Mouse (Mus musculus): ENCODE data around the gene Gpr83.

Gene Gpr83

DNA sequence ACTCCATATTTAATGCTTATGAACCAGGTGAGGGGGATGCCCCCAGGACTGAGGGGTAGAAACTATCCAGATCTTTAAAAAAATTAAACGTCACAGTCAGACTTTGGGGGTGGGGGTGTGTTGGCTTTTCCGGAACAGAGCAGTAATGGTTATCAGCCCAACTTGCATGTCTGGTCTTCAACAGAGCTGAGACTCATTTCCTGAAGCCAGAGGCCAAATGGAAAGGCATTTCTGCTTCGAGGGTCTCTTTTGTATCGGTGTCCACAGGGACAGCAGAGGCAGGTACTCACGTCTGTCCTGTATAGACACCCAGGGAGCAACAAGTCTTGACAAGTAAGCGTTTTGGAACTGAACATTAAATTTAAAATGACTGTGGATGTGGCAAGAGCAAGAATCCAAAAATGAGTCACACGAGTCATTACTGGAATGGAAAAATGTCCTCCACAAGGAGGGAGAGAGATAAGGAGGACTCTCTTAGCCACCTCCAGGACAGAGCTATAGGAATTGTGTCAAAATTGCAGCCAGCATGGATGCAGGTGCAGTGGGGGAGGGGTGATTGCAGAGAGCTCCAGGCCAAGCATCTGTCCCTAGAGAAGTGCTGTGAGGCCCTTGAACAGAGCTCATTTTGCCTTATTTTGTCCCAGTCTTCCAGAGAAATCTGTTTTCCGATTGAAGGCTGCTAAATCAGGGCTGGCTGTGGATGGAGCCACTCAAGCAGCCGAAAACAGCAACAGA lies 44.9 kb downstream of the Gpr83 start:
- no peak for DNase-seq (ENCODE audit: low spot score)

DNA sequence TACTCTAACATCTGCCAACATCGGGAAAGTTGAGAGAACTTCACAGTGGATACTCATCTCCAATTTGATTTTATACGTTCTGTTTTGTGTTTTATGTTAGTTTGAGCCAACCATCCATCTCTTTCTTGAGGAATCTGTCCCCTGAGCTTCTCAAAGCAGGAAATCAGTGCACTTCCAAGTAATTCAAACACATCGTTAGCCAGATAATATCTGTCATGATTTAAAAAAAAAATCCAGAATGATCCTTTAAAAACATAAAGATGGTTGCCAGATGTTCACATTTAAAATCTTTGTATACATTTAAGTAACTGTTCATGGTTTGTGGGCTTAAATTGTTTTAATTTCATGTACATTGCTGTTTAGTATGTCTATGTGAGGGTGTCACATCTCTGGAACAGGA lies 45.9 kb downstream of the Gpr83 start:
- no peak for DNase-seq (ENCODE audit: low spot score)

DNA sequence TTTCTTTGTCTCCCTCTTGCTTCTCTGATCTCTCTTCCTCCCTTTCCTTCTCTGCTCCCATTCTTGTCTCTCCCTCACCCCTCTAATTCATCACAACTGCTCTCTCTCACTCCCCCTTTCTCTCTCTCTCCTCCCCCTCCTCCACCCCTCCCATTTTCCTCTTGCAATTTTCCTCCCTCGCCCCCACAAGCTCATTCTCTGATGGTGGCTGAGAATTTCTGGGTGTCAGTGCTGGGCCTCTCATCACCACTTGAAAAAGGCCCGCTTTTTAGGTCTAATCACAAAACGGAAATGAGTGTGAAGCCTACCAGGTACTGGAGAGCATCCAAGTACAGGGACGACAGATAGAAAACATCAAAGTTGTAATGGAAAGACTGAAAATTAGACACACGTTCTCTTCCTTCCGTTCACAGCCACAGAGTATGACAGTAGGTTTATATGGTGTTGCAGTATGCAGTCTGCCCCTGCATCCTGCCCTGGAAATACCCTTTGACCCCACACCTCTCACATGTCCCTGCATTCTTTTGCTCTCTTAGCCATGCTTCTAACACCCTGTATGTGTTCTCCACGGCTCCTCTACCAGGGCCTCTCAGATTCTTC lies 47.9 kb downstream of the Gpr83 start:
- no peak for DNase-seq (ENCODE audit: low spot score)

DNA sequence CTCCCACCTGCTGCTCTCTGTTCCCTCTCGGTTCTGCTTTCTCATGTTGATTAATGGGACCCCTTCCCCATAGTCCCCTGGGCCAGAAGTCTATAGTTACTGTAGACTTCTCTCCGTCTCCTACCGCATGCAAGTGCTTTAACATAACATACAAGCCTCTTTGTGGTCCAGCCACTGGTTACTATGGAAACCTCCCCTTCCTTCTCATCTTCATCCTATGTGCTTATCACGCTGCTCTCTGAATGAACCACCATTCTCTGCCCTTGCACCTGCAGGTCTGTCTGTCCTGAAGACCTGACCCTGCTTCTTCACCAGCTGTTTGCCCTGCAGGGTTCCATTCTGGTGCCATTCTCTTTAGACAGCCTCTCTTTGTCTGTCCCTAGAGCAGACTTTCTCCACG lies 50.0 kb downstream of the Gpr83 start:
- DNase-seq (ENCODE audit: low spot score) = peak; percentile 14

DNA sequence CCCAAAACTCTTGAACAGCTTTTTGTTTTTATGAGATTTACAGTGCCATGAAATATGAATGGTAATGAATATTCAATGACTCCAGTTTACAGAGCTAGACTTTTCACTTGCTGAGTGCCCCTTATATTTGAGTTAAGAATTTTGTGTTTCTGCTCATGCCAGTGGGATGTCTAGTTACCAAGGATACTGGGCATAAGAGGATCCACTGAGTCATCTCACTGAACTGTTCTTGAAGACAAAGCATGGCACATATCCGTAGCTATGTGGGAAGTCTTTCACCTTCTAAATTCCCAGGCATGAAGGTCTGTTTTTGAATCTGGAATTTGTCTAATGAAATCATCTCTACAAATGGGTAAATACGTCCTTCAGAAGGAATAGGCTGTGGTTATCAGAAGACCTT lies 52.0 kb downstream of the Gpr83 start:
- DNase-seq (ENCODE audit: low spot score) = no peak

DNA sequence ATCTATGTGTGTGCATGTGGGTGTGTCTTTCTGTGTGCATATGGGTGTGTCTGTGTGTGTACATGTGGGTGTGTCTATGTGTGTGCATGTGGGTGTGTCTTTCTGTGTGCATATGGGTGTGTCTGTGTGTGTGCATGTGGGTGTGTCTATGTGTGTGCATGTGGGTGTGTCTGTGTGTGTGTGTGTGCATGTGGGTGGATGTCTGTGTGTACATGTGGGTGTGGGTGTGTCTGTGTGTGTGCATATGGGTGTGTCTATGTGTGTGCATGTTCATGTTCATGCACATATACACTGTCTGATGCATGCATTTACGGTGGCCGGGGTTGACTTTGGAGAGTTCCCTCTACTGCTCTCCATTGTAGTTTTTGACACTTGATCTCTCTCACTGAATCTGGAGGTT lies 57.7 kb downstream of the Gpr83 start:
- DNase-seq (ENCODE audit: low spot score) = no peak

DNA sequence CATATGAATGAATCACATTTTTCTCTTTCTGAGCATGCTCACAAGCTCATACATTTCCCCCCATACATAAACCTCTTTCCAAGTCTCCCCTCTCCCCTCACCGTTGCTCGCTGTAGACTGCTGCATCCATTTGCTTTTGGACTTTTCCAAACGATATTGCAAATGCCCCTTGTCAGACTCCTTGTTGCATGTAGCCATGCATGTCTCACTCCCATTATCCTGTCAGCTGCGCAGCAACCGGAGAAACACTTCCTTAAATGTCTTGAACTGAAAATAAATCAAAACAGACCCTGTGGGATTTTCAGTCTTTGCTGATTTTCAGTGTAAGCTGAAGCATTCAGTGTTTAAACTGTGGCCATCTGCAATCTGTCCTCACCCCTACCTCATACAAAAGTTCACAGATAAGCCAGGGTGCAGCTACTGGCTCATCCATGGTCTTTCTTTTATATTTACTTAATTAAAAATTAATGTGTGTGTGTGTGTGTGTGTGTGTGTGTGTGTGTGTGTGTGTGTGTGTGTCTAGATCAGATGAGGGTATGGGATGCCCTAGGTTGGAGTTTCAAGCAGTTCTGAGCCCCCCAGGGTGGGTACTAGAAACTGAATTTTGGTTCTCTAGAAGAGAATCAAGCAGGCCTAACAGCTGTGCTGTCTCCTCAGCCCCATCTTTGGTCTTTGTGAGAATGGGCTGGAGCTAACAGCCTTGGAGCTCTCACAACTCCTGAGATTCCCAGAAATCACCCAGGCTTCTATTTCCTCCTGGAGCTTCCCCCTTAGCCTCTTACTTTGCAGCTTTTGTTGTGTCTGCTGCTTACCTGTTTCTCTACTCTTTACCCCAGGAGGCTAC lies 59.0 kb downstream of the Gpr83 start:
- DNase-seq (ENCODE audit: low spot score) = no peak
